Mouse (Mus musculus): ENCODE results near the gene 4930519P11Rik.

4930519P11Rik gene

DNA sequence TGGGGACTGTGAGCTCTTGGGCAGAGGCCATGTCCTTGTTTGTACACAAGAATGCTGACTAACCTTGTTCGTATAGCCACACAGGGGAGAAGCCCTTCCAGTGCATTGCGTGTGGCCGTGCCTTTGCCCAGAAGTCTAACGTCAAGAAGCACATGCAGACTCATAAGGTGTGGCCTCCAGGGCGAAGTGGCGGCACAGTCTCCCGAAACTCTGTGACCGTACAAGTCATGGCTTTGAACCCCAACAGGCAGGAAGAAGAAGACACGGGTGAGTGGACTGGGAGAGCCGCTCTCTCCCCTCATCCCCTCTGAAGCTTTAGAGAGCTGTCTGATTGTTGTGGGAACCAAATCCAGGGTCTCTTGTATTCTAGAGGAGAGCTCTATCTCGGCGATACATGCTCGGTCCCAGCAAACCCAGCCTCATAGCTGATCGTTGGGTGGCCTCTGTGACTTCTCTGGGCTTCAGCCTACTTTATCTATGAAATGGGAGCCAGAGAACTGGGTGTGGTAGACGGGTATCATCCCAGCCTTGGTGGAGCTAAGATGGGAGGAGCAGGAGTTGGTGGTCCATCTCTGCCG, 19.1 kb upstream of the 4930519P11Rik start:
- no peak for DNase-seq (ENCODE audit: low spot score)

DNA sequence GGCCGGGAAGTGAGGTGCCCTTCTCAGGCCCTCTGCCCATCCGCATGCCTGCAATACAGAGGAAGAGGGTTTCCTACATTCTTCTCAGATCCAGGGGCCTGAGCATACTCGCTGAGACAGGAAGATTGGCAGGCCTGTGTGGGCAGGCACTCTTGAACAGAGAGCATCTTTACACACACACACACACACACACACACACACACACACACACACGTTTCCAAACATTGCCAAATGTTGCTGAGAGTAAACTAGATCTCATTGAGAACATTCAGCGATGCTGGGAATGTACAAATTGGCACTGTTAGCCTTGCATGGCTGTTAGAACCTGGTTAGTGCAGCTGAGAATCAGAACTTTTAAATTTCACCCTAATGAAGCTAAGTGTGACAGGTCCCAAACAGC, 17.3 kb upstream of the 4930519P11Rik start:
- DNase-seq (ENCODE audit: low spot score), result no peak

DNA sequence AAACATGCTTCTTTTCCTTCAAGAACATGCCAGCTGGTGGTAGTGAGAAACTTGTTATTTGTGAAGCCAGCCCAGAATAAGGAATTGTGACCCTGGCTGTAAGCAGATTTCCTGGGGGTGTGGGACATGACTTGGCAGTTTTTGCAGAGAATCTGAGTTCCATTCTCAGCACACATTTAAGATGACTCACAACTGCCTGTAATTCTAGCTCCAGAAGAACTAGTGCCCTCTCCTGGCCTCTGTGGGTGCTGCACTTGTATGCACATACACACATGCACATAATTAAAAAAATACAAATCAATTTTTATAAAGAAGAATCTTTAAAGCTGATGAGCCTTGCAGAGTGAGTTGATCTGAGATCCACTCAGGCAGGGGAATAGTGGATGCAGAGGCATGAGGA, 10.9 kb upstream of the 4930519P11Rik start:
- no peak for DNase-seq (ENCODE audit: low spot score)

DNA sequence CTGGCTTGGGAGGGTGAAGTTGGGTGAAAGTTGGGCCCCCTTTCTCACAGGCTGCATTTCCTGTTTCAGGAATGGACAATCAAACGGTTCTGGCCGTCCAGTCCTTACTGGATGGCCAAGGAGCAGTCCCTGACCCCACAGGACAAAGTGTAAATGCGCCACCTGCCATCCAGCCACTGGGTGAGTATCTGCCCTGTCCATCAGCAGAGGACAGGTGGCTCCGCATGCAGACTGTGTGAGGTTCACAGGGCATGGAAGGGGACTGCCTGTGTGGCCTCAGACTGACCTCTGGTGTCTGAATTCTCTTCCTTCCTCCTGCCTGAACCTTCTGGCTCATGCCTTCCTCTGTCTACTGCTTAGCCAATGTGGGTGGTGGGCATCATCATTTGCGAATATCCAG, 8.4 kb upstream of the 4930519P11Rik start:
- DNase-seq (ENCODE audit: low spot score), result no peak

DNA sequence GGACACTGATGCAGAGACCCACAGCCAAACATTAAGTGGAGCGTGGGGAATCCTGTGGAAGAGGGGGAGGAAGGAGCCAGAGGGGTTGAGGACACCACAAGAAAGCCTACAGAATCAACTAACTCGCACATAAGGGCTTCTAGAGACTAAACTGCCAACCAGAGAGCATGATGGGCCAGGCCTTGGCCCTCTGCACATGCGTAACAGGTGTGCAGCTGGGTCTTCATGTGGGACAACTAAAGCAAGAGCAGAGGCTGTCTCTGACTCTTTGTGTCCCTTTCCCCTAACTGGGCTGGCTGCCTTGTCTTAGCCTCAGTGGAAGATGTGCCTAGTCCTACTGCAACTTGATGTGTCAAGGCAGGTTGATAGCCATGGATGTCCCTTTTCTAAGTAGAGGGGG, 3.8 kb upstream of the 4930519P11Rik start:
- DNase-seq (ENCODE audit: low spot score), result no peak

DNA sequence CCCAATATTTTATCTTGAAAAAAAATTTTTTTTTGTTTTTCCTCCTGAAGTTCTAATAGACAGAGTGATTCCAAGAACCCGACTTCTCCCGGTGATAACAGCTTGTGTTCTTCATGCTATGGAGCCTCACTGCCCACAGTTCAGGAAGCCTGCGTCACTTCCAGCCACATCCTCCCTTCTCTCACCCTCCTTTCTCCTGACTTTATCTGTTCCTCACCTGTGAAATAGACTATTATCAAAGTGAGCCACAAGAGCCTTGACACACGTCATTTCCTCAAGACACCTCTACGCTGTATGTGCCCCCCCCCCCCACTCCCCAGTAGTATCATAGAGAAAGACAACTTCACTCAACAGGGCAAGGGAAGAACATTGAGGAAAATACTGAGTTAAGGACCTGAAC, 2.4 kb upstream of the 4930519P11Rik start:
- DNase-seq (ENCODE audit: low spot score), result no peak

DNA sequence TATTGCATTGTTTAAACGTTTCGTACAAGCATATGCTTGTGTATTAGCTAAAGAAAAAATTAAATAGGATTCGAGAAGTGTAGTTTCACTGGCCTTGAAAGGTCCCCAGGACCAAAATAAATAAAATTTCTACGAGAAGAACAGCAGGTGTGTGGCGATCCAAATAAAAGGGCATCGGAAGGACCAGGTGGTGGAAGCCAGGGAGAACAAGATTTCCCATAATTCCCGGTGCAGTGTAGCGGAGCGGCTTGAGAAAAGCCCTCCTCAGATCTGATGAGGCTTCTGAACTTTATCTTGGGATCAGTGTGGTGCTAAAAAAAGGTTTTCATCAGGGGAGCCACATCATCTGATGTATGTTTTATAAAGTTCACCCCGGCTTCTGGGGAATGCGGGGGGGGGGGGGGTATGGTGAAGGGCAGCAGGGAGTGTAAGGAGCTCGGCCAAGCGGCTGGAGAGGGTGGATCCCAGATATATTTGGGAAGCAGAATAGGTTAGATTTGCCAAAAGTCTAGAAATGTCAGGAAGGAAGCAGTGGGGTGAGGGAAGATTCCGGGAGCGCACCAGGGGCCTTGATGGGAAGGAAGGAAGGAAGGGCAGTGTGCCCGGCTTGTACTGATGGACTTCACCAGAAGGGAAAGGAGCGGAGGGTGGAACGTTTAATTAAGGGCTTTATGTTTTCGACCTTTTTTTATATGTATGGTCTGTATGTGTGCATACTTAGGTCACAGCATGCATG, 1.8 kb upstream of the 4930519P11Rik start:
- DNase-seq (ENCODE audit: low spot score), result no peak

DNA sequence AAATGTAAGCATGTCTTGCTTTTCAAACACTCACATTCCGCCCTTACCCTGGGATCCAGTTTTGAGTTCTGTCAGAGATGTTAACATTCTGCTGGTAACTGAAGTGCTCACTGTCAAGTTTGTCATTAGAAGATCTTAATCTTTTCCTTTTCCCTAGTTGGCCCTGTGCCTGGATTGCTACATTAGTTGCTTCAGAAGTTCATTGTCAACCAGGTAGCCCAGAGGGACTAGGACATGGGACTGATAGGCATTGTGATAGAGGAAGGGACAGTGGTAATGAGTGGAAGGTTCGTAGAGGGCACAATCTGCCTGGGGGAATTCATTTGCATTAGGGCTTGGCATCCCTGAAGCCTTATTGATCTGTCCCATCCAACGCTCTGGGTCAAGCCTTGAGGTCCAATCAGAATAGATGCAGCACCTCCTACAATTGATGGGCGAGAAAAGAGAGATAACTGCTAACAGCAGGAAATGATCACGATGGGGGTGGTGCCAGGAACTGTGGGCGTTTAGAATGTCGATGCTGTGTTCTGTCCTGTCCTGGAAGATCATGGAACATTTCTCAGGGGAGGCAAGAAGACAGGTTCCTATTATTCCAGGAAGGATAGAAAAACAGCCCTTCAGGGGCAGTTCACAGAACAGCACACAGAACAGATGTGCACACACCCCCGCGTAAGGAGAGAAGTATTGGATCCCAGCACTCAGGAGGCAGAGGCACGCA, 4.0 kb downstream of the 4930519P11Rik start:
- no peak for DNase-seq (ENCODE audit: low spot score)

DNA sequence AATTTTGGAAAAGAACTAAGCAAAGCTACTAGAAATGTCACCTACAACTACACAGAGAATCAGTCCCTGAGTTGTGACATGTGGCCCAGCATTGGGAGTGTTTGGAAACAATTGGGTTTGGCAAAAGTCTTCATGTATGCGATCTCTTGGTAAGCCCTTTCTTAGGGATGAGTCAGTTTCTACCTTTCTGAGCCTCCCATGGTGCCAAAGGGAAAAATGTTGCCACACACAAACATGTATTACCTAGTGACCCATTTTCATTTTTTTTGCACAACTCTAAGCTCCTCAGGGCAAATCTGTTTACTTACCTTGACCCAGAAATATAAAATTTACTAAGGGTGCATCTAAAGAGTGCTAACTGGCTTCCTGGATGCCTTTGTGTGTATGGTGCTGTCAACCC, 6.3 kb downstream of the 4930519P11Rik start:
- DNase-seq (ENCODE audit: low spot score), result no peak

DNA sequence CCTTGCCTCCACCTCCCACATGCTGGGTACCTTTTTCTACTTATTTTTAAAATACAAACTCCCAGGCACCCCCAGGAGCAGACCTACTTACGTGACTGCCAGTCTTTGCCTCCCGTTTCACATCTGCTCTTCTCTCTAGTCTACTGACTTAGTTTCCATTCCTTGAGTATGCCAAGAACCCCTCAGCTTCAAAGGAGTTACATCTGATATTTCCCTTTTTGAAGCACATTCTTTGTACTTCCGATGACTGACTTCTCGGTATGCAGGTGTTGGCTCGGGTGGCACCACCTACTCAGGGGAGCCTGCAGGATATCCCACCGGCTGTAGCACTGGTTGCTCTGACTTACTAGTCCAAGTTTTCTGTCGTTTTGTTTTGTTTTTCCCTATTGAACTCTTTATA, 9.1 kb downstream of the 4930519P11Rik start:
- DNase-seq (ENCODE audit: low spot score), result no peak

DNA sequence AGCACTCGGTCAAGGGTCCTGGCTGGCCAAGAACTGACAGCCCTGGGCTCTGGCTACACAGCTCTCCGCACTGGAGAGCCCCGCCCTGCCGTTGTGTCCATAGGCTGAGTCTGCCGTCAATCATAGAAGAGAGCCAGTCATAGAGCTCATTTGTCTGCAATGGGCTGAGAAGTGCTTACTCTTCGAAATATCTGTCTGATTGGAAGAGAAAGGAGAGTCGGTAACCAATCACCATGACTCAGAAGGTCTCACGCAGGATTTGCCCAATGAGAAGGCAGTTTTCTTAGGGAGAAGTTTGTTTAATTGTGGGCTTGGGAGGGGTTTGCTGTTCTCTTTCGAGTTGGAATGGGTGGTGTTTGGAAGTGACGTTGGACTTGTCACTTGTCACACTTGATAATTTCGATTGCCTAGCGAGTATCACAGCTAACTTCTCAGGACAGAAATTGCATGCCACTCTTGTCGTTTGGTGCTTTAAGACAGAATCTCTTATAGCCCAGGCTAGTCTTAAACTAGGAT, 9.5 kb downstream of the 4930519P11Rik start, which contains the start of gene Pxmp4:
TSS of gene Pxmp4 (minus strand) at position 71 of the 516 bp plus-strand sequence.
- peak; percentile 97 for DNase-seq (ENCODE audit: low spot score)

DNA sequence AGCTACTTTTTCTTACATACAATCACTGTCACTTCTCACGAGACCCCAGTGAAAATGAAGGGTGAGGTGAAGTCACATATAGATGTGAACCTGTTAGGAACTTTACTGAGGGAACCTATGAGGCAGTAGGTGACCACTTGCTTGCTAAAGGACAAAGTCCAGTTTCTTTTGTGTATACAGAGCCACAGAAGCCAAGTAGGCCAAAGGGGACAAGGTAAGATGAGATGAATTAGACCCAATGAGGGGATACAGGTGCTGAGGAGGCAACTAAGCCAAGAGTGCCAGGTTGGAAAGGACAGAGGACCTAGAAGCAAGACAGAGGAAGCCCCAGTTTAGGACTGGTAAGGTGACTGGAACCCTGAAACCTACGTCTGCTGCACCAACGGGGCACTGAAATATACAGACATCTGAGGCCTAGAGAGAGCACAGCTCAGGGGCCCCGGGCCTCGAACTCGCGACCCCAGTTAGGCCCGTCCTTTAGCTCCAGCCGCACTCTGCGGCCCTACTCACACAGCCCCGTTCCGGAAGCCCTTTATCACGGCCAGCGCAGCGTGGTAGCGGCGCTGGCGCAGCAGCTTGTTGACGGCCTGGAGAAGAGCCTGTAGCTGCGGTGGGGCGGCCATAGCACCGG, 10.1 kb downstream of the 4930519P11Rik start:
- no peak for DNase-seq (ENCODE audit: low spot score)

DNA sequence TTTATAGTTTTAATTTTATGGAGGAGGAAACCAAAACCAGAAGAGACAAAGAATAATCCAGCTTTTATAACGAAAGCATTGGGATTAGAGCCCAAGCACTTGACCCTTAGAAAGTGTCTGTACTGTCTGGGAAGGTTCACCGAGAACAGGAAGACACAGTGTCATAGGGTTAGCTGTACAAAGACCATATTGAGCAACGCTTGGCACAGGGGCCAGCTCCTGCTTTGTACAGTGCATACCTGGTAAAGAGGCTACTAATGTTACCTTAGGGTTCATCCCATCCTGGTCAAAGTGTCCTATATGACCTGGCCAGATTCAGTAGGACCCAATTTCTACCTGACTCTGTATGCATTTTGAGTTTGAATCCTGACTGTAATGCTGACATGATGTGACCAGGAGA, 11.9 kb downstream of the 4930519P11Rik start:
- no peak for DNase-seq (ENCODE audit: low spot score)

DNA sequence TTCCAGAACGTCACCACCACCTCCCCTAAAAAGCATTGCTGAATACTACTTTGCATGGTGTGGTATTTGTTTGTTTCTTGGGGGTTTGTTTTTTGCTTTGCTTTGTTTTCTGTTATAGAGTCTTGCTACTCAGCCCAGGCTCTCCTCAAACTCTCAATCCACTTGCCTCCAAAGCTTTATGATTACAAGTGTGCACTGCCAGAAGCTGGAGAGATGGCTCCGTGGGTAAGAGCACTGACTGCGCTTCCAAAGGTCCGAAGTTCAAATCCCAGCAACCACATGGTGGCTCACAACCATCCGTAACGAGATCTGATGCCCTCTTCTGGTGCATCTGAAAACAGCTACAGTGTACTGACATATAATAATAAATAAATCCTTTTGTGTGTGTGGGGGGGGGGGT, 12.7 kb downstream of the 4930519P11Rik start:
- no peak for DNase-seq (ENCODE audit: low spot score)

DNA sequence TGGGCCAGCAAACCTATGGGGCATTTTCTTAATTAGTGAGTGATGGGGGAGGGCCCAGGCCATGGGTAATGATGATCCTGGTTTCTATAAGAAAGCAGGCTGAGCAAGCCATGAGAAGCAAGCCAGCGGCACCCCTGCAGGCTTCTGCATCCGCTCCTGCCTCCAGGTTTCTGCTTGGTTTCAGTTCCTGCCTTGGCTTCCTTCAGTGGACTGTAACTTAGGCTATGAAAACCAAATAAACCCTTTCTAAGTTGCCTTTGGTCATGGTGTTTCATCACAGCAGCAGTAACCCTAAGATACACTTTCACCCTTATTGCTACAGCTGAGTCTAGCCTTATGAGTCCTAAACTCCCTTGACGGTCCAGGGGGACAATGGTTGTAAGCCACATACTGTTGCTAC, 15.8 kb downstream of the 4930519P11Rik start:
- no peak for DNase-seq (ENCODE audit: low spot score)

DNA sequence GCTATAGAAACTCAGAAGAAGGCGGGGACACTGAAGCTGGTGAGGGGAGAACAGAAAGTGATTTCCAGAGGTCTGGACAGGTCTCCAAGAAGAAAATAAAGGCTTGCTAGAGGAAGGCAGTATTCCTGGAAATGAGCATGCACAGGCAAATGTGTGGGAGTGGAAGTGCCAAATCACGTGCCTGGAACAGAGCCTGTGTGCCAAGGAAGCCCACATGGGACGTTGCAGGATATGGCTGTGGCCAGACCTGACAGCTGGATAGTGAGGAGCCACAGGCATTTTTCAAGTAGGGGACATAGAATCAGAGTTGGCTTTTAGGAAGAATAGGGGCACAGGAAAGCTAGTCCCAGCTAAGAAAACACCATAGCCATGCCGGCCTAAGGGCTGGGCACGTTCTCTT, 17.5 kb downstream of the 4930519P11Rik start:
- no peak for DNase-seq (ENCODE audit: low spot score)

DNA sequence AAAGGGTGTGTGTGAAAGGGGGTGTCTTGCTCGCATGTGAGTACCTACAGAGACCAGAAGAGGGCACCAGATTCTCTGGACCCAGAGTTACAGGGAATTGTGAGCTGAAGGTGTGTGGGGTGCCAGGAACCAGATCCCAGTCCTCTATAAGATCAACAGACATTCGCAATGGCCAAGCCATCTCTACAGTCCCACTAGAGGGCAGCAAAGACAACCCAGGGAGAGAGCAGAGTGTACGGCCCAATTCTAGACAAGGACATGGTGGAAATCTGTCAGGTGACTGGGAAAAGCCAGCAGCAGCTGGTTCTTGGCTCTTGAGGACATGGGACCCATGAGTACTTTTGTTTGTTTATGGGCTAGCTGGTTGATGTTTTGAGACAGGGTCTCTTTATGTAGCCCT, 20.2 kb downstream of the 4930519P11Rik start:
- peak; percentile 23 for DNase-seq (ENCODE audit: low spot score)

DNA sequence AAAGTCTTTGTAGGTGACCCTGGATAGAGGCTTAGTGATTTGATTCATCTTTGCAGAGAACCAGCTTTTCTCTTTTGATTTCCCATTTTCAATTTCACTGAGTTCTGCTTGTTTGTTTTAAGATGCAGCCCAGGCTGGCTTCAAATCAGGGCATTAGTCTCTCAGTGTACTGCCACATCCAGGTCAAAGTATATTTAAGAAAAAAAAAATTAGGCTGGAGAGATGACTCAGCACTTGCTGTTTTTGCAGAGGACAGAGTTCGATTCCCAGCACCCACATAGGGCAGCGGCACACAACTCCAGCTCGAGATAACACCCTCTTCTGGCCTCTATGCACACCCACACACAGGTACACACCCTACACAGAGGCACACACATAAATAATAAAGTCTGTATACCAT, 22.0 kb downstream of the 4930519P11Rik start:
- no peak for DNase-seq (ENCODE audit: low spot score)

DNA sequence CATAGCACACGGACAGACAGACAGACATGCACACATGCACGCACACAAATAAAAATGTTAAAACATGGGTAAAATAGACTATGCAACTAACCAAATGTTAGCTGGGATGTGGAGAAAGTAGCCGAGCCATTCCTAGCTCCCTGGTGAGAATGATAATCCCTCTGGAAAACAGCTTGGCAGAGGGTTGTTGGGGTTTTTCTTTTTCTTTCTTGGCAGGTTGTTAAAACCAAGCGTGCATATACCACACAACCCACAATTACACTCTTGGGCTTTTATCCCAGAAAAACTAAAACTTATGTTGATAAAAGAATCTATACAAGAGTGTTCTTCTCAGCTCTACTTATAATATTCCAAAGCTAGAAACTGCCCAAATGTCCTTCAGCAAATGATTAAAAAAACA, 24.2 kb downstream of the 4930519P11Rik start:
- no peak for DNase-seq (ENCODE audit: low spot score)

DNA sequence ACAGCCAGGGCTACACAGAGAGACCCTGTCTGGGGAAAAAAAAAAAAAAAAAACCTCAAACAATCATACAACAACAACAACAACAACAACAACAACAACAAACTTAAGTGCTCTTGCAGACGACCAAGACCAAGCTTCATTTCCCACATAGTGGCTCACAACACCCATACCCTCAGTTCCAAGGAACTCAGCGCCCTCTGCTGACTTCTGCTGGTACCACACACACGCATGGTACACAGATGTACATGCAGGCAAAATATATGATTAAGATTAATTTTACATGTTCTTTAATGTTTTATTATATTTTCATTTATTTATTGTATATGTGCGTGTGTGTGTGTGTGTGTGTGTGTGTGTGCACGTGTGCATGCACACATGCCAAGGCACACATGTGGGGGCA, 26.8 kb downstream of the 4930519P11Rik start:
- no peak for DNase-seq (ENCODE audit: low spot score)

DNA sequence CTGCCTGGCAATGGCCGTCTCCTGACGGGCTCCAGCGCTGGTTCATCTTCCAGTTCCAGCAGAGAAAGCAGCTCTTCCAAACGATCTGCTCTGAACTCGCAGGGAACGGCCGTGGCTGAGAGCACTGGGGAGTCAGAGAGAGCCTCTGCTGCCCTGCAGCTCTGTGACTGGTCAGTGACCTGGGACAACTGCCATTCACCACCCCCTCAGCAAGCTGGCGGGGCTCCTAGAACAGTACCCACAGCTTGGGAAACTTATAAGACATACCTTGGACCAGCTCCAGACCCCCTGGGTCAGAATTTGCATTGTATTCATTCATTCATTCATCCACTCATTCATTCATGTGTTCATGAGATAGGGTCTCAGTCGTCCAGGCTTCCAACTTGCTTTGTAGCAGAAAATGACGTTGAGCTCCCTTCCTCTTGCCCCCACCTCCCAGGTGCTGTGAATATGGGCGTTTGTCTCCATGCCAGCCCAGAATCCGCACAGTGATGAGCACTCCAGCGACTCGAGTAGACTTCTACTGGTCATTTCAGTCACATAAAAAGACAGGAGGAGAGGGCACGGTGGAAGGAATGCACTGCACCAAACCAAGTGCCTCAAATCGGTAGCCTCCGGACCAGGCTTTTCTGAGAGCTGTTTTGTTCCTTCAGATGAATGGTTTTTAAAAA, 28.2 kb downstream of the 4930519P11Rik start:
- no peak for DNase-seq (ENCODE audit: low spot score)

Measured in urinary bladder, postnatal 25 days (tissue).